Mouse (Mus musculus) intestine, embryonic 16.5 days (tissue): ENCODE measurements at regions not wholly inside any gene's neighbourhood (a gene's known extent, or its start where the extent isn't known, plus 50 kb on each side); places are given as distances from the start of the nearest gene placed in this dataset.
A peak's percentile ranks its signal among the peaks of the same experiment; 100 is the strongest.

Experiments used
- ATAC-seq: fragments of 200-750 bp; cut with Nextera tagmentation; 2 replicates; pipeline ENCODE4 v1.8.0; 2017; ENCODE audit warnings: moderate TSS enrichment, moderate library complexity
- H3K27ac ChIP-seq: fragments of 300-500 bp; sonication (generic); 2 replicates; pipeline ENCODE4 v1.5.1; 2014; ENCODE audit warnings: mild to moderate bottlenecking, low read length
- H3K27me3 ChIP-seq: fragments of 300-500 bp; sonication (generic); replicated peaks from 2 replicates; pipeline ENCODE4 v1.6.1; 2014; ENCODE audit warnings: low read length, control low read depth, mixed read lengths; ENCODE audit not compliant: control insufficient read depth, insufficient read depth
- H3K36me3 ChIP-seq: fragments of 300-500 bp; sonication (generic); 2 replicates; pipeline ENCODE4 v1.6.1; 2014; ENCODE audit warnings: low read length, control low read depth; ENCODE audit not compliant: control insufficient read depth, insufficient read depth
- H3K4me1 ChIP-seq: fragments of 300-500 bp; sonication (generic); 2 replicates; pipeline ENCODE4 v1.6.1; 2014; ENCODE audit warnings: low read length, control low read depth, mixed read lengths; ENCODE audit not compliant: control insufficient read depth, insufficient read depth
- H3K4me2 ChIP-seq: fragments of 300-500 bp; sonication (generic); 2 replicates; pipeline ENCODE4 v1.6.1; 2014; ENCODE audit warnings: low read depth, low read length, control low read depth
- H3K4me3 ChIP-seq: fragments of 300-500 bp; sonication (generic); 2 replicates; pipeline ENCODE4 v1.5.1; 2014; ENCODE audit warnings: mild to moderate bottlenecking, low read length
- H3K9ac ChIP-seq: fragments of 300-500 bp; sonication (generic); 2 replicates; pipeline ENCODE4 v1.6.1; 2014; ENCODE audit warnings: low read depth, low read length
- H3K9me3 ChIP-seq: fragments of 300-500 bp; sonication (generic); 2 replicates; pipeline ENCODE4 v1.6.1; 2016; ENCODE audit warnings: low read length, control low read depth; ENCODE audit not compliant: control insufficient read depth
- whole genome bisulfite sequencing: fragments of 180-500 bp; shearing (Covaris S2); extraction: QIAGEN DNeasy Blood & Tissue Kit; methylation state at CpG from one replicate; pipeline ENCODE4 v1.1.7; 2014; 5-methylcytosine and 5-hydroxymethylcytosine counted together

- Histone ChIP-seq H3K27ac (no peak overlapping the region), H3K4me1 (no peaks in the 10 kb centered on the region), H3K9ac (no peak overlapping the region), H3K9me3 (no peaks in the 10 kb centered on the region), H3K4me2 (no peak overlapping the region), H3K4me3 (no peak overlapping the region), H3K27me3 (no peaks in the 10 kb centered on the region), H3K36me3 (no peaks in the 10 kb centered on the region)
- ATAC-seq: no peak
- 58% methylated on average over 5 of the region's 5 CpGs for WGBS
These were observed 501.5 kb downstream of the Tusc1 start for GRCm38 (mm10) chr4:92833835-92834234.

GRCm38 (mm10) chr4:92831181-92831715, 504.1 kb downstream of the Tusc1 start:
- 78% methylated on average over 1 of the region's 1 CpGs for WGBS
- Histone ChIP-seq H3K4me1 (no peaks in the 10 kb centered on the region), H3K27ac (no peak overlapping the region), H3K27me3 (no peaks in the 10 kb centered on the region), H3K36me3 (no peaks in the 10 kb centered on the region), H3K4me3 (no peak overlapping the region), H3K4me2 (no peak overlapping the region), H3K9ac (no peak overlapping the region), H3K9me3 (no peaks in the 10 kb centered on the region)
- ATAC-seq: no peak

DNA sequence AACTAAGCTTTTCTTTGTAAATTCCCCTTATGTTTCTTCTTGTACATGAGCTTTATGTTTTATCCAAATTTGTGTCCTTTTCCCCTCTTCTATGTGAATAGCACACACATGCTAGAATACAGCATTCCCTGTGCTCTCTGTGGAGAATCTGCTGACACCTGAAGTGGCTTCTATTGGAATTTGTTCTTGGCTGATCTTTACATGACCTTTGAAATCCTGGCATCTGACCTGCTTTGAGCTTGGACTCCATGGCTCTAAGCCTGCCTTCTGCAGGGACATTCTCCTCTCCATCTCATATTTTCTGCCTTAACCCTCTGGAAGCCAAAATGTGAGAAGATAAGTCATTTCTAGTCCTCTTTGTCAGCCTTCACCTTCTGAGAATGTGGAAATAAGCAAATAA, 507.5 kb downstream of the Tusc1 start:
- no peaks in the 10 kb centered on the region for H3K4me1 ChIP-seq
- ATAC-seq: peak; percentile 62
- H3K27ac ChIP-seq: no peak overlapping the region
- no peak overlapping the region for H3K4me3 ChIP-seq
- no peaks in the 10 kb centered on the region for H3K36me3 ChIP-seq
- no peaks in the 10 kb centered on the region for H3K9me3 ChIP-seq
- H3K4me2 ChIP-seq: no peak overlapping the region
- no peaks in the 10 kb centered on the region for H3K27me3 ChIP-seq
- H3K9ac ChIP-seq: no peak overlapping the region

- Histone ChIP-seq H3K4me3 (no peak overlapping the region), H3K27ac (no peak overlapping the region), H3K4me1 (no peaks in the 10 kb centered on the region), H3K4me2 (no peak overlapping the region), H3K36me3 (no peaks in the 10 kb centered on the region), H3K9me3 (no peaks in the 10 kb centered on the region), H3K27me3 (no peaks in the 10 kb centered on the region), H3K9ac (no peak overlapping the region)
- peak; percentile 65 for ATAC-seq
These were observed 507.9 kb downstream of the Tusc1 start for GRCm38 (mm10) chr4:92827405-92827804.

- no peak overlapping the region for H3K27ac ChIP-seq
- no peak overlapping the region for H3K4me2 ChIP-seq
- no peaks in the 10 kb centered on the region for H3K36me3 ChIP-seq
- ATAC-seq: peak; percentile 98
- H3K4me1 ChIP-seq: no peaks in the 10 kb centered on the region
- no peak overlapping the region for H3K9ac ChIP-seq
- no peaks in the 10 kb centered on the region for H3K27me3 ChIP-seq
- H3K9me3 ChIP-seq: no peaks in the 10 kb centered on the region
- H3K4me3 ChIP-seq: no peak overlapping the region
These were observed 508.3 kb downstream of the Tusc1 start for GRCm38 (mm10) chr4:92826981-92827380.

DNA sequence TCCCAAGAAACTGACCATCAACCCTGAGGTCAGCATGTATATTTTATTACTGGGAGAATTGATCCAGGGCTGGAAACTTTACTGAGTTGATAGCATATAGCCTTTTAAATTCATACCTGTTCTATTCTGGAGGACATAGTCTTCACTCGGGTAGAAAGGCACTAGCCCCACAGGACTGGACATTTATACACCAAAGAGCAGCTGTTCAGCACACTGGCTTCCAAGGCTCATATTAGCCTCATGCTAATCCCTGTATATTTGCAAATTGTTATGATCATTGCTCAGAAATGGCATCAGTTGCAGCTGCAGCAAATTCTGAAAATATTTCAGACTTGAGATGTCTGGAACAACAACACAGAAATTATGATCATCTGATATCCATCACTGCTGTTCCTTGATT, 547.2 kb downstream of the Tusc1 start:
- Histone ChIP-seq H3K9me3 (no peaks in the 10 kb centered on the region), H3K27ac (no peak overlapping the region), H3K4me2 (no peak overlapping the region), H3K27me3 (no peaks in the 10 kb centered on the region), H3K4me3 (no peak overlapping the region), H3K36me3 (no peaks in the 10 kb centered on the region), H3K4me1 (no peaks in the 10 kb centered on the region), H3K9ac (no peak overlapping the region)
- no peak for ATAC-seq
- WGBS: 76% methylated on average over 1 of the region's 1 CpGs

- H3K36me3 ChIP-seq: no peaks in the 10 kb centered on the region
- no peak for ATAC-seq
- H3K9me3 ChIP-seq: no peaks in the 10 kb centered on the region
- no peaks in the 10 kb centered on the region for H3K27me3 ChIP-seq
- WGBS: 86% methylated on average over 4 of the region's 4 CpGs
- H3K9ac ChIP-seq: no peak overlapping the region
- H3K4me2 ChIP-seq: no peak overlapping the region
- no peaks in the 10 kb centered on the region for H3K4me1 ChIP-seq
- no peak overlapping the region for H3K27ac ChIP-seq
- H3K4me3 ChIP-seq: no peak overlapping the region
These were observed 557.2 kb downstream of the Tusc1 start for GRCm38 (mm10) chr4:92778076-92778475.

DNA sequence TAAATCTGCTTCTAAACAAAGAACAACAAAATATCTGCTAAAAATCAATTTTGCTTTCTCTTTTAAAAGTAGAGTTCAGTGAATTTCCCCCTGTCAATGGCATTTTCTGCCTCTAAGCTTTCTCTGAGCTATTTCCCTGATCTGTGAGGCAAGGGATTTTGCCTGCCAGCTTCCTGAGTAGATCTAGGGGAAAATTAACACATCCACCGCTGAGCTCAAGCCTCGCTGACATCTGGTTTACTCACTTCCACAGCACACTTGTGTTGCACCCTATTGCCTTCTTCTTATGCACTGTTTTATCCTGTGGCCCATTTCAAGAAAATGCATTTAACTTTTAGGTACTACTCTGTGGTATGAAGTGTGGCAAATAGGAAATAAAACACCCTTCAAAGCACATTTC, 556.5 kb upstream of the Gm12666 start:
- Histone ChIP-seq H3K4me3 (no peak overlapping the region), H3K4me1 (no peaks in the 10 kb centered on the region), H3K9me3 (no peaks in the 10 kb centered on the region), H3K4me2 (no peak overlapping the region), H3K27ac (no peak overlapping the region), H3K9ac (no peak overlapping the region), H3K27me3 (no peaks in the 10 kb centered on the region), H3K36me3 (no peaks in the 10 kb centered on the region)
- WGBS: 44% methylated on average over 2 of the region's 2 CpGs
- ATAC-seq: no peak

DNA sequence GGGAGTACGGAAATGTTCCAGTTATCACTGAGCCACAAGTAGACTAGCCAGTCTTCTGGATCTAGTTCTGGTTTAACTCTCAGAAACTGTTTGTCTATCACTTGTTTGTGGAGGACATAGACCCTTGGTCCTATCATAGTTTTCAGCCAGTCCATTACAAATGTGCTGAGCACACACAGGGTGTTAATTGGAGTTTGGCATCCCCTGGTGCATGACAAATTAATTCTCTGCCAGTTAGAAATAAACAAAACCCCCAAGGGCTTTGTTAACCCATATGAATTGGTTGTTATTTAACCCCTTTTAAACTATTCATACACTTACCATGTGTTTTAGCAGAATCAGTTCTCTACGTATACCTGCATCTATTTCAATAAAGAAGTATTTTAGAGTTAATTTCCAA, 554.7 kb upstream of the Gm12666 start:
- no peak for ATAC-seq
- no peaks in the 10 kb centered on the region for H3K4me1 ChIP-seq
- no peak overlapping the region for H3K9ac ChIP-seq
- no peaks in the 10 kb centered on the region for H3K36me3 ChIP-seq
- WGBS: 75% methylated on average over 2 of the region's 2 CpGs
- H3K4me3 ChIP-seq: no peak overlapping the region
- no peak overlapping the region for H3K27ac ChIP-seq
- no peaks in the 10 kb centered on the region for H3K27me3 ChIP-seq
- H3K4me2 ChIP-seq: no peak overlapping the region
- H3K9me3 ChIP-seq: no peaks in the 10 kb centered on the region

- ATAC-seq: no peak
- H3K4me1 ChIP-seq: no peaks in the 10 kb centered on the region
- no peaks in the 10 kb centered on the region for H3K36me3 ChIP-seq
- no peaks in the 10 kb centered on the region for H3K27me3 ChIP-seq
- no peak overlapping the region for H3K27ac ChIP-seq
- H3K9me3 ChIP-seq: no peaks in the 10 kb centered on the region
- H3K9ac ChIP-seq: no peak overlapping the region
- H3K4me2 ChIP-seq: no peak overlapping the region
- no peak overlapping the region for H3K4me3 ChIP-seq
These were observed 511.2 kb upstream of the Gm12666 start for GRCm38 (mm10) chr4:92702755-92703154.
